Mouse (Mus musculus) limb, embryonic 10.5 days (tissue): ENCODE data around the gene Zfp362. TPM values are rescaled to one million over a fixed set of nuclear protein-coding genes. Genes with fewer than 3 reads are reported as not detected.

Source experiments
- DNase-seq: peaks from one replicate; pipeline ENCODE4 v3.0.0-alpha.2; 2017; ENCODE audit warnings: low spot score
- H3K27ac ChIP-seq: fragments of 300-500 bp; sonication (generic); 2 replicates; pipeline ENCODE4 v1.5.1; 2016; ENCODE audit warnings: mild to moderate bottlenecking
- H3K27me3 ChIP-seq: fragments of 300-500 bp; sonication (generic); 2 replicates; pipeline ENCODE4 v1.6.1; 2016; ENCODE audit warnings: low read depth, mild to moderate bottlenecking; ENCODE audit not compliant: poor library complexity, severe bottlenecking
- H3K36me3 ChIP-seq: fragments of 300-500 bp; sonication (generic); 2 replicates; pipeline ENCODE4 v1.6.1; 2016; ENCODE audit warnings: mild to moderate bottlenecking, moderate library complexity
- H3K4me1 ChIP-seq: fragments of 300-500 bp; sonication (generic); 2 replicates; pipeline ENCODE4 v1.6.1; 2016
- H3K4me3 ChIP-seq: fragments of 300-500 bp; sonication (generic); 2 replicates; pipeline ENCODE4 v1.5.1; 2016; ENCODE audit warnings: mild to moderate bottlenecking, moderate library complexity
- H3K9me3 ChIP-seq: fragments of 300-500 bp; sonication (generic); replicated peaks from 2 replicates; pipeline ENCODE4 v1.6.1; 2016; ENCODE audit warnings: mild to moderate bottlenecking
- WGBS: fragments of 180-500 bp; shearing (Covaris S2); methylation state at CpG from one replicate; pipeline ENCODE4 v1.1.7; 2016; 5-methylcytosine and 5-hydroxymethylcytosine counted together
- polyA plus RNA-seq: library from polyadenylated mRNA; unstranded; fragments of >200 nt; fragmentation: Nextera tagmentation; extraction: Ambion mirVana; gene quantifications from 2 replicates; pipeline ENCODE4 v1.2.1, GENCODE M21; 2016

The Zfp362 gene
- polyA plus RNA-seq, 1 experiment from 2014 or later = 48.6 TPM

GRCm38 (mm10) chr4:128820568-128820967 is 14.7 kb upstream of the Zfp362 start:
- WGBS = 80% methylated on average over 12 of the region's 12 CpGs
- Histone ChIP-seq H3K27ac (no peak overlapping the region), H3K27me3 (no peaks in the 10 kb centered on the region), H3K36me3 (no peaks in the 10 kb centered on the region), H3K9me3 (no peaks in the 10 kb centered on the region), H3K4me1 (peaks cover 15% of the 10 kb centered on the region), H3K4me3 (no peak overlapping the region)
- no peak for DNase-seq

- peaks cover 26% of the 10 kb centered on the region for H3K4me1 ChIP-seq
- 59% methylated on average over 7 of the region's 7 CpGs for WGBS
- no peak for DNase-seq
Observed at GRCm38 (mm10) chr4:128817011-128817410, 11.2 kb upstream of the Zfp362 start.

DNA sequence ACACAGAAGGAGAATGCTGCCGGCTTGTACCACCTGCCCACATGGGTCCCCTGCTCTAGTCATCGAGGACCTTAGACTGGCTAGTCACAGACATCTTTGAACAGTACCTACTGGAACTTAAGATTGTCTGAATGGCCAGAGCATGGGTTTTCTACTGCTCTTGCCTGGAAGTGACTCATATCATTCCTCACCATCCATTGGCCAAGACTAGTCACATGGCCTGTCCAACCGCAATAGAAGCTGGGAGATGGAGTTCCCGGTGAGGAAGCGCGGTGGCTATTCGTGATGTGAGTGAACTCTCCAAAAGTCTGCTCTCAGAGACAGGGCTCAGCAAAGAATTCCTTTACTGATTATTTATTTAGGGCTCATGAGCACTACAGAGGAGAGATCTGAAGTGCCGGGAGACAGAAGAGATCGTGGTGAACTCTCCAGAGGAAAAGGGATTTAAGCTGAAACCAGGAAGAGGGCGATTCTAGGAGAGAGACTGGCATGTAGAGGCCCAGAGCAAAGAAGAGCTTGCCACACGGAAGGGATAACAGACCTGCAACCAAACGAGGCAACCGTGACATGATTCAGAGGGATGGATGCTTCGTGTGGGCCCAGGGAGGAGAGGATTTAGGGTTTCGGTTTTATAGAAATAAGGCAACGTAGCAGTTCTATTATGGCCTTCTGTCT is 5.7 kb upstream of the Zfp362 start:
- H3K27ac ChIP-seq = peak overlapping the region; percentile 81
- WGBS = 18% methylated on average over 16 of the region's 16 CpGs

More at GRCm38 (mm10) chr4:128817011-128817410, 11.2 kb upstream of the Zfp362 start:
- no peak overlapping the region for H3K27ac ChIP-seq
- H3K4me3 ChIP-seq = no peak overlapping the region
- no peaks in the 10 kb centered on the region for H3K27me3 ChIP-seq
- no peaks in the 10 kb centered on the region for H3K36me3 ChIP-seq
- H3K9me3 ChIP-seq = no peaks in the 10 kb centered on the region

DNA sequence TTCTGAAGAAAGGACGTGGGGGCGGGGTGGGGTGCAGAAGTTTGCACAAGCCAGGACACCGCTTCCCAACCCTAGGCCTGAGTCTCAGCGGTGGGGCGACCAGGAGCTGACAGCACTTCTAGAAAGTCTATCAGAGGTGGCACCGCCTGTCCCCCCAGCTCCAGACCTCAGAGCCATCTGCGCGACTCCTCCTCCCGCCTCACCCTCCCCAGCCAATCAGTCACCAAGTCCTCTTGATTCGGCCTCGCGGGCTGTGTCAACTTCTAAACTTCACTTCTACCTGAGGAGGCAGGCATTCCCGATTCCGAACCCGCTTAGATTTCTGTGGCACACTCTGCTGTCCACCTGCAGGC is 958 bp upstream of the Zfp362 start:
- WGBS = under 1% methylated on average over 15 of the region's 15 CpGs
- DNase-seq = no peak
- peaks cover 12% of the 10 kb centered on the region for H3K36me3 ChIP-seq
- H3K9me3 ChIP-seq = no peaks in the 10 kb centered on the region
- H3K27ac ChIP-seq = peak overlapping the region; percentile 99
- H3K27me3 ChIP-seq = no peaks in the 10 kb centered on the region
- H3K4me1 ChIP-seq = peaks cover 53% of the 10 kb centered on the region
- peak overlapping the region; percentile 86 for H3K4me3 ChIP-seq

More for the DNA sequence above, 5.7 kb upstream of the Zfp362 start:
- Histone ChIP-seq H3K9me3 (no peaks in the 10 kb centered on the region), H3K27me3 (no peaks in the 10 kb centered on the region), H3K36me3 (no peaks in the 10 kb centered on the region), H3K4me3 (peak overlapping the region; percentile 61), H3K4me1 (peaks cover 42% of the 10 kb centered on the region)
- DNase-seq = peak; percentile 74

GRCm38 (mm10) chr4:128805150-128806042 is 449 bp downstream of the Zfp362 start:
- H3K27ac ChIP-seq = peak overlapping the region; percentile 99

GRCm38 (mm10) chr4:128804426-128805149 is 1.3 kb downstream of the Zfp362 start:
- H3K4me1 ChIP-seq = peaks cover 66% of the 10 kb centered on the region
- H3K27ac ChIP-seq = peak overlapping the region; percentile 99
- peak overlapping the region; percentile 86 for H3K4me3 ChIP-seq
- H3K36me3 ChIP-seq = peaks cover 33% of the 10 kb centered on the region
- H3K27me3 ChIP-seq = no peaks in the 10 kb centered on the region
- peak; percentile 64 for DNase-seq
- H3K9me3 ChIP-seq = no peaks in the 10 kb centered on the region
- WGBS = 2% methylated on average over 6 of the region's 6 CpGs

More at GRCm38 (mm10) chr4:128805150-128806042, 449 bp downstream of the Zfp362 start:
- WGBS = 5% methylated on average over 74 of the region's 74 CpGs
- peaks cover 57% of the 10 kb centered on the region for H3K4me1 ChIP-seq
- no peaks in the 10 kb centered on the region for H3K27me3 ChIP-seq
- DNase-seq = peak; percentile 69
- peak overlapping the region; percentile 86 for H3K4me3 ChIP-seq
- peaks cover 25% of the 10 kb centered on the region for H3K36me3 ChIP-seq
- H3K9me3 ChIP-seq = no peaks in the 10 kb centered on the region

DNA sequence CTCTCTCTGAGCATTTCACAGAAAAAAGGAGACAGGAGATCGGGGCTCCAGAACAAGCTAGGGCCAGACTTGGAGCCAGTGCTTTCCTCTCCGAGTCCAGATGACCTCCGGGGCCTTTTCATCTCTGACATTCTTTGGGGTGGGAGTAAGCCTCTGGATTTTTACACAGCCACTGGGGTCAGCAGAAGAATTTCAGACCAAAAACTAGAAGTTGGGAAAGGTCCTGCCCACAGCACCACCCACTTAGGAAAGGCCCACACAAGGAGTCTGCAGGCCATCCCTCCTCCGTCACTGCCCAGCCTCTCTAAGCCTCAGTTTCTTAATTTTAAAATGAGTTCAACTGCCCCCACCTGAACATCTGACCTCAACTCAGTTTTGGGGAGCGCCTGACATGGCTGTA is 2.3 kb downstream of the Zfp362 start:
- DNase-seq = peak; percentile 30
- 51% methylated on average over 5 of the region's 5 CpGs for WGBS
- H3K9me3 ChIP-seq = no peaks in the 10 kb centered on the region
- H3K4me1 ChIP-seq = peaks cover 76% of the 10 kb centered on the region
- peak overlapping the region; percentile 99 for H3K27ac ChIP-seq
- H3K36me3 ChIP-seq = peaks cover 38% of the 10 kb centered on the region
- H3K4me3 ChIP-seq = peak overlapping the region; percentile 86
- no peaks in the 10 kb centered on the region for H3K27me3 ChIP-seq

DNA sequence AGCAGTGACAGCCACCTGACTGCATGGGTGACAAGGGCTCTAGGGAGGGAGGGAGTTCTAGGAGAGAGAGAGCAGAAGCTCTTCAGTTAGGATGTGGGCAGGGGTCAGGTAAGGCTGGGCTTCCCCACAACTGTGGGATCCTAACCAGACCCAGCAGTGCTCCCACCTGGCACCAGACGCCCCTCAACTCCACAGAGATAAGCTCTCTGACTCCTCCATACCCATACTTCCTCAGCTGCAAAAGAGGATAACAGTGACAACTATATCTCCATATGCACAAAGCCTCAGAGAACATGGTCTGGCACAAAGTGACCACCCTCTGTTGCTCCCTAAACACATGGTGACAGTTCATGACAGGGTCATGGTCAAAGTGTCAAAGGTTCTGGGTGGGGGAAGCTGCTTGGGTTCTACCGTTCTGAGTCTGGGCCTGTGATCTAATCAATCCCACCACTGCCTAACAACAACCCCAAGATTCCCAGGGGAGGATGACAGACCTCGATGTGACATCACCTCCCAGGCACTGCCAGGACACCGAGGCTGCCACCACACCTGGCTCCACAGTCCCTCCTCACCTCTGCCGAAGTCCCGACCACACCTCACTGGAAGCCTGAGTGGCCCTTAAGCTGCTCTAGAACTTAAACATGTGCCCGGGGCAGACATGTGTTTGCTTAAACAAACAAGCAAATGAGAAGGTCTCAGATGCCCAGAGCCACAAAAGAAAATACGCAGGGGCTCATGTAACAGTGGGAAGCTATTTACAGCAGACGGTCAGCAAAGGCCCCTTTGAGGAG is 4.0 kb downstream of the Zfp362 start:
- 63% methylated on average over 9 of the region's 9 CpGs for WGBS
- H3K27ac ChIP-seq = no peak overlapping the region
- no peak overlapping the region for H3K4me3 ChIP-seq
- H3K27me3 ChIP-seq = no peaks in the 10 kb centered on the region
- peaks cover 79% of the 10 kb centered on the region for H3K4me1 ChIP-seq
- H3K9me3 ChIP-seq = no peaks in the 10 kb centered on the region
- no peak for DNase-seq
- H3K36me3 ChIP-seq = peaks cover 41% of the 10 kb centered on the region

DNA sequence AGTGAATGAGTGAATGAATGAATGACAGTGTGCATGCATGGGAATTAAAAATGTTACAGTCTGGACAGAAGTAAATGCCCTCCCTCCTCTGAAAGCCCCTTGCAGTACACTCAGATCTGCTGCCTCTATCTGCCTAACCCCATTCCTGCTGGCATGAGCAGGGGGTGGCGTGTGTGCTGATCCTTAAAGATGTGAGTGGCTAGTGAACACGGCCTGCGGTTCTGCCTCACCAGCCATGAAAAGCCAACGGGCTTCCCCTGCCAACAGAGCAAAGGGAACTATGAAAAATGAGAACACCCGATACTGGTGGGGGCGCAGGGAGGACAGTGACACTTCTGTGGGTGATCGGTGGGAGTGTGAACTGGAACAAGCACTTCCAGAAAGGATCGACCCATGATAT is 9.1 kb downstream of the Zfp362 start:
- WGBS = 91% methylated on average over 8 of the region's 8 CpGs
- Histone ChIP-seq H3K4me3 (no peak overlapping the region), H3K4me1 (peaks cover 79% of the 10 kb centered on the region), H3K27ac (no peak overlapping the region), H3K27me3 (no peaks in the 10 kb centered on the region), H3K9me3 (no peaks in the 10 kb centered on the region), H3K36me3 (peaks cover 65% of the 10 kb centered on the region)
- DNase-seq = no peak

- Histone ChIP-seq H3K4me1 (peaks cover 80% of the 10 kb centered on the region), H3K36me3 (peaks cover 65% of the 10 kb centered on the region), H3K27ac (peak overlapping the region; percentile 72), H3K4me3 (peak overlapping the region; percentile 9; the same call in 1 of the 2 replicates), H3K9me3 (no peaks in the 10 kb centered on the region), H3K27me3 (no peaks in the 10 kb centered on the region)
- WGBS = 7% methylated on average over 9 of the region's 9 CpGs
- DNase-seq = peak; percentile 70
Observed at GRCm38 (mm10) chr4:128795596-128795995, 10.2 kb downstream of the Zfp362 start.

DNA sequence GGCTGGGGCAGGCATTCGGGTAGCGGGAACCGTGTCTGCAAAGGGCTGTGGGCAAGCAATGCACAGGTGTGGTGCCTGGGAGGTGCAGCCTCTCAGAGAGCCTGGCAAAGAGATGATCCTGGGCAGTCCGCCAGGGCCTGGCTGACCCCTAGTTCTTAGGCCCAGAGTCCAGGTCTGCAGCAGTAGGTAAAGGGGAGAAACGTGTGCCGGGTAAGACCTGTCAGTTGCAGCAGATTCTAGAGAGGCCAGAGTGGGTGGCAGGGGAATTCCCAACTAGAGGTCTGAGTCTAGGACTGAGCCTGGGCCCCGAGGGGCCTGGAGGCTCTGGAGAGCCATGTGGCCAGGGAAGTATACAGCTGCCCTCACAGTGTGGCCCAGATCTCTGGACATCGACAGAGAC is 11.6 kb downstream of the Zfp362 start:
- H3K27ac ChIP-seq = no peak overlapping the region
- WGBS = 94% methylated on average over 8 of the region's 8 CpGs
- H3K4me3 ChIP-seq = no peak overlapping the region
- no peaks in the 10 kb centered on the region for H3K9me3 ChIP-seq
- no peaks in the 10 kb centered on the region for H3K27me3 ChIP-seq
- peaks cover 70% of the 10 kb centered on the region for H3K36me3 ChIP-seq
- peaks cover 80% of the 10 kb centered on the region for H3K4me1 ChIP-seq
- no peak for DNase-seq

GRCm38 (mm10) chr4:128793710-128794109 is 12.1 kb downstream of the Zfp362 start:
- Histone ChIP-seq H3K27ac (no peak overlapping the region), H3K4me1 (peaks cover 75% of the 10 kb centered on the region), H3K36me3 (peaks cover 70% of the 10 kb centered on the region), H3K9me3 (no peaks in the 10 kb centered on the region), H3K4me3 (no peak overlapping the region), H3K27me3 (no peaks in the 10 kb centered on the region)
- DNase-seq = no peak
- WGBS = 71% methylated on average over 1 of the region's 1 CpGs
